In the genomic region with DNA sequence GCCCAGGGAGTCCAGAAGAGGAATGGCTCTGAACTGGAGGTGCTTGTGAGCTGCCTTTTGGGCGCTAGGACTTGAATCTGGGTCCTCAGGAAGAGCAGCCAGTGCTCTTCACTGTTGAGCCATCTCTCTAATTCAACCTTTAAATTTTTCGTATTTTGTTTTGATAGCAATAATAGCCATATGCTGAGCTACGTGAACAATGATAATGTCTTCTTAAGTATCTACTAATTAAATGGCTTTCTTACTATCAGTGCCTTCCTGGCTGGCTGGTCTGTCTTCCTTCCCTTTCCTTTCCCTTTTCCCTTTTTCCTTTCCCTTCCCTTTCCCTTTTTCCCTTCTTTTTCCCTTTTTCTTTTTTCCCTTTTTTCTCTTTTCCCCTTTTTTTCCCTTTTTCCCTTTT, we compare ENCODE assay signal across 20 mouse cellular contexts.
"Had no signal": no experiment of that assay in that cellular context is flagged by ENCODE, and none has a peak within 500 bp of the region (broad histone marks: within the 10 kb centered on the region; RNA-seq: fewer than 3 reads in every experiment).

No protein-coding gene starts in this region.

- ATAC-seq: midbrain, embryonic 16.5 days had no signal

- H3K9ac ChIP-seq: lung, embryonic 14.5 days; midbrain, embryonic 12.5 days; neural tube, embryonic 13.5 days; neural tube, embryonic 15.5 days had no signal

- H3K4me2 ChIP-seq: lung, embryonic 14.5 days; midbrain, embryonic 12.5 days; neural tube, embryonic 13.5 days; neural tube, embryonic 15.5 days had no signal

- H3K4me1 ChIP-seq: midbrain, embryonic 10.5 days; midbrain, embryonic 12.5 days; neural tube, embryonic 13.5 days; neural tube, embryonic 15.5 days had no signal

- H3K9me3 ChIP-seq: midbrain, embryonic 10.5 days; midbrain, embryonic 12.5 days; neural tube, embryonic 13.5 days; neural tube, embryonic 15.5 days had no signal

- DNase-seq: lung, adult 18-20 months; lung, embryonic 14.5 days; lung, postnatal 10 days; lung, postnatal 36 days; midbrain, embryonic 14.5 days; retina, postnatal 1 day; right cerebral cortex, adult 18-20 months; right cerebral cortex, postnatal 25 days; right cerebral cortex, postnatal 4 days; spleen, adult 18-20 months; thymus, adult 18-20 months; thymus, postnatal 14 days; thymus, postnatal 36 days had no signal

- H3K27ac ChIP-seq: macrophage; midbrain, embryonic 10.5 days; midbrain, embryonic 12.5 days; neural tube, embryonic 13.5 days; neural tube, embryonic 15.5 days had no signal

- H3K27me3 ChIP-seq: midbrain, embryonic 12.5 days; neural tube, embryonic 13.5 days; neural tube, embryonic 15.5 days had no signal

- H3K4me3 ChIP-seq: midbrain, embryonic 10.5 days; midbrain, embryonic 12.5 days; myocyte; neural tube, embryonic 13.5 days; neural tube, embryonic 15.5 days had no signal
